ENCODE assay signal across 17 mouse cellular contexts in genomic region chr9:64803373-64804214, GRCm38 (mm10).
"Had no signal": no experiment of that assay in that cellular context is flagged by ENCODE, and none has a peak within 500 bp of the region (broad histone marks: within the 10 kb centered on the region; RNA-seq: fewer than 3 reads in every experiment).

No protein-coding gene starts in this region.

- H3K36me3 ChIP-seq: limb, embryonic 12.5 days; lung, embryonic 15.5 days; midbrain, embryonic 15.5 days; neural tube, embryonic 12.5 days had no signal

- ATAC-seq: intestine, postnatal 0 days; midbrain, embryonic 15.5 days had no signal

- H3K27me3 ChIP-seq: limb, embryonic 12.5 days; lung, embryonic 15.5 days; midbrain, embryonic 15.5 days; neural tube, embryonic 12.5 days had no signal

- H3K4me2 ChIP-seq: limb, embryonic 12.5 days; lung, embryonic 15.5 days; midbrain, embryonic 15.5 days; neural tube, embryonic 12.5 days had no signal

- H3K4me1 ChIP-seq: lung, embryonic 15.5 days; midbrain, embryonic 15.5 days; neural tube, embryonic 12.5 days had no signal

- H3K9me3 ChIP-seq: lung, embryonic 15.5 days; midbrain, embryonic 15.5 days; neural tube, embryonic 12.5 days had no signal

- H3K9ac ChIP-seq: limb, embryonic 12.5 days; liver, embryonic 14.5 days; lung, embryonic 15.5 days; midbrain, embryonic 15.5 days; neural tube, embryonic 12.5 days had no signal

- DNase-seq: kidney, adult 8-10 months; kidney, postnatal 36 days; layer of hippocampus, adult 9-11 months; layer of hippocampus, postnatal 36 days; lung, postnatal 14 days; retina, postnatal 1 day; right cerebral cortex, postnatal 4 days; spleen, adult 18-20 months; thymus, adult 18-20 months; thymus, postnatal 14 days had no signal

- H3K27ac ChIP-seq: limb, embryonic 12.5 days; liver, embryonic 14.5 days; lung, embryonic 15.5 days; macrophage; midbrain, embryonic 15.5 days; neural tube, embryonic 12.5 days had no signal

- H3K4me3 ChIP-seq: limb, embryonic 12.5 days; lung, embryonic 15.5 days; midbrain, embryonic 15.5 days; neural tube, embryonic 12.5 days had no signal
